Comparison of ENCODE assay signal across 8 mouse cellular contexts in the genomic region with DNA sequence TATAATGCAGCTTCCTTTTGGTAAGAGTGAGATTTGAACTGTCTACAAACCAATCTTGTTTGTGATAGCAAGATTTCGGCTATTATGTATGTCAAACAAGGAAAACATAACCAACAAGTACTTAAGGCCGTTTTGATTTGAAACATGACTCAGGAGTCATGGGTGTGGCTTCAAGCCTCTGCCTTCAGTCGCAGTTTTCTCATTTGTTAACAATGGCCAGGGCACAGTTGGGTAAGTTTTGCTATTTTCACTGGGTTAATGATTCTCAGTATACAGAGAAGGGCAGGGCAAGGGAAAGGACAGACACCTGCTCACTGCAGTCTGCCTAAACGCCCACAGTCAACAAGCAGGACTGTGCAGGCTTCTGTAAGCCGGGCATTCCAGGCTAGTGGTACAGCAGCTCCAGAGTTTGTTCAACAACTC. TPM values are rescaled to one million over a fixed set of nuclear protein-coding genes. Genes with fewer than 3 reads are reported as not detected.
DNase-seq lines count a peak whose midpoint lies in the region; ATAC-seq and TF ChIP-seq lines count a peak whose summit lies in the region.

No protein-coding gene starts in this region.

- peak overlapping the region; percentile 78 for H3K4me2 ChIP-seq in intestine, embryonic 16.5 days (ENCODE audit: low read depth, low read length)
- peak overlapping the region; percentile 82 for H3K4me2 ChIP-seq in neural tube, embryonic 12.5 days (replicated peaks)

- H3K27me3 ChIP-seq in thymus, adult 2 months (ENCODE audit: control insufficient read depth, insufficient read depth, low read length) = no peaks in the 10 kb centered on the region
- no peaks in the 10 kb centered on the region for H3K27me3 ChIP-seq in intestine, embryonic 16.5 days (replicated peaks; ENCODE audit: control insufficient read depth, insufficient read depth, low read length)
- no peaks in the 10 kb centered on the region for H3K27me3 ChIP-seq in neural tube, embryonic 12.5 days (replicated peaks)

- no peak for TF ChIP-seq CTCF in thymus, adult 2 months (IDR thresholded peaks at IDR 0.05; ENCODE audit: borderline replicate concordance, control insufficient read depth, extremely low read depth, insufficient read depth, low read length, poor library complexity)

- no peaks in the 10 kb centered on the region for H3K9me3 ChIP-seq in intestine, embryonic 16.5 days (ENCODE audit: control insufficient read depth, low read length)
- no peaks in the 10 kb centered on the region for H3K9me3 ChIP-seq in neural tube, embryonic 12.5 days

- H3K4me3 ChIP-seq in thymus, adult 2 months (ENCODE audit: control insufficient read depth, insufficient read depth, low read length) = peak overlapping the region; percentile 52
- H3K4me3 ChIP-seq in intestine, embryonic 16.5 days (ENCODE audit: low read length) = peak overlapping the region; percentile 74
- peak overlapping the region; percentile 76 for H3K4me3 ChIP-seq in neural tube, embryonic 12.5 days

- no peak for TF ChIP-seq POLR2A in thymus, adult 2 months (IDR thresholded peaks at IDR 0.05; ENCODE audit: control insufficient read depth, extremely low read depth, insufficient read depth, low read length, poor library complexity)

- 3% methylated on average over 5 of the region's 5 CpGs for WGBS in thymus, adult 2 months
- 3% methylated on average over 5 of the region's 5 CpGs for WGBS in intestine, embryonic 16.5 days
- WGBS in neural tube, embryonic 12.5 days = 7% methylated on average over 5 of the region's 5 CpGs

- H3K4me1 ChIP-seq in thymus, adult 2 months (replicated peaks; ENCODE audit: control insufficient read depth, insufficient read depth, low read length) = peaks cover 8% of the 10 kb centered on the region
- H3K4me1 ChIP-seq in intestine, embryonic 16.5 days (ENCODE audit: control insufficient read depth, insufficient read depth, low read length) = peaks cover 14% of the 10 kb centered on the region
- H3K4me1 ChIP-seq in neural tube, embryonic 12.5 days = peaks cover 19% of the 10 kb centered on the region

- DNase-seq in cerebellum, adult 9-10 months = no peak
- DNase-seq in thymus, adult 2 months = no peak
- DNase-seq in thymus, postnatal 36 days = no peak
- DNase-seq in frontal cortex, postnatal 10 days (ENCODE audit: low spot score in 2 of 2) = no peak
- no peak for DNase-seq in urinary bladder, adult 2 months (ENCODE audit: low spot score)

- no peaks in the 10 kb centered on the region for H3K36me3 ChIP-seq in thymus, adult 2 months (ENCODE audit: control insufficient read depth, insufficient read depth, low read length)
- H3K36me3 ChIP-seq in intestine, embryonic 16.5 days (ENCODE audit: control insufficient read depth, insufficient read depth, low read length) = peaks cover 2% of the 10 kb centered on the region; the same call in 1 of the 2 replicates
- peaks cover 3% of the 10 kb centered on the region; the same call in 1 of the 2 replicates for H3K36me3 ChIP-seq in neural tube, embryonic 12.5 days

- H3K27ac ChIP-seq in thymus, adult 2 months (ENCODE audit: control insufficient read depth, insufficient read depth, low read length) = no peak overlapping the region
- H3K27ac ChIP-seq in intestine, embryonic 16.5 days (ENCODE audit: low read length) = peak overlapping the region; percentile 100
- H3K27ac ChIP-seq in neural tube, embryonic 12.5 days = no peak overlapping the region

- peak; percentile 22; the same call in 1 of the 2 replicates for ATAC-seq in cerebellum, adult (ENCODE audit: insufficient number of reproducible peaks, low FRiP score, low TSS enrichment)
- ATAC-seq in intestine, embryonic 16.5 days = peak; percentile 80
- ATAC-seq in neural tube, embryonic 12.5 days (ENCODE audit: low FRiP score, low read depth) = peak; percentile 17

- H3K9ac ChIP-seq in intestine, embryonic 16.5 days (ENCODE audit: low read depth, low read length) = peak overlapping the region; percentile 79
- H3K9ac ChIP-seq in neural tube, embryonic 12.5 days = peak overlapping the region; percentile 64

RNA-seq across cellular contexts. Expression of gene Mastl, which starts 0.6 kb away (rescaled TPM):
- 1.6 and 1.9 TPM in 2 replicates for polyA plus RNA-seq in thymus, adult 2 months (2012; rRNA removed)
- 5.9 and 7.8 TPM in 2 replicates for polyA plus RNA-seq in intestine, embryonic 16.5 days (2015; fragmentation: Nextera tagmentation; extraction: Ambion mirVana)
- 8.1 TPM in 2 replicates for polyA plus RNA-seq in neural tube, embryonic 12.5 days (2016; fragmentation: Nextera tagmentation; extraction: Ambion mirVana)
- 0.70 and 0.78 TPM in 2 replicates for polyA plus RNA-seq in urinary bladder, adult 2 months (2012; rRNA removed)

RNA-seq across cellular contexts. Expression of gene Yme1l1, which starts 1.0 kb away (rescaled TPM):
- 7.5 and 8.0 TPM in 2 replicates for polyA plus RNA-seq in thymus, adult 2 months (2012; rRNA removed)
- polyA plus RNA-seq in intestine, embryonic 16.5 days (2015; fragmentation: Nextera tagmentation; extraction: Ambion mirVana) = 58.7 and 59.2 TPM in 2 replicates
- 75.1 and 76.3 TPM in 2 replicates for polyA plus RNA-seq in neural tube, embryonic 12.5 days (2016; fragmentation: Nextera tagmentation; extraction: Ambion mirVana)
- 34.5 and 36.6 TPM in 2 replicates for polyA plus RNA-seq in urinary bladder, adult 2 months (2012; rRNA removed)

RNA-seq across cellular contexts. Expression of gene 4931423N10Rik, which starts 52.1 kb away (rescaled TPM):
- not detected in 2 replicates for polyA plus RNA-seq in thymus, adult 2 months (2012; rRNA removed)
- polyA plus RNA-seq in intestine, embryonic 16.5 days (2015; fragmentation: Nextera tagmentation; extraction: Ambion mirVana) = not detected in 2 replicates
- not detected in 2 replicates for polyA plus RNA-seq in neural tube, embryonic 12.5 days (2016; fragmentation: Nextera tagmentation; extraction: Ambion mirVana)
- 0.04 and 0.12 TPM in 2 replicates for polyA plus RNA-seq in urinary bladder, adult 2 months (2012; rRNA removed)

Comparison
In these comparisons a context has a peak if more than half of its experiments do, and no peak if none do; other contexts are left out.
1. ATAC-seq: peak in every context shown above with its lines; median percentile 80 in intestine, embryonic 16.5 days; 22 in cerebellum, adult; 17 in neural tube, embryonic 12.5 days.